Mouse (Mus musculus) layer of hippocampus, postnatal 36 days (tissue): ENCODE measurements around the gene Olfr311. TPM values are rescaled to one million over a fixed set of nuclear protein-coding genes. Genes with fewer than 3 reads are reported as not detected.
"Not testable (repeated sequence)": the region's sequence is repeated elsewhere in the genome, so short reads cannot be mapped to it uniquely, and the experiment has no call there.

Source experiments
- DNase-seq, 2 experiments: peaks; one replicate each; pipeline ENCODE4 v3.0.0; 2022
- total RNA-seq, 2 experiments: library from RNA; stranded (reverse); gene quantifications; 2 replicates each; pipeline ENCODE4 v1.2.3; 2021

Olfr311 gene
- total RNA-seq, result not detected

DNA sequence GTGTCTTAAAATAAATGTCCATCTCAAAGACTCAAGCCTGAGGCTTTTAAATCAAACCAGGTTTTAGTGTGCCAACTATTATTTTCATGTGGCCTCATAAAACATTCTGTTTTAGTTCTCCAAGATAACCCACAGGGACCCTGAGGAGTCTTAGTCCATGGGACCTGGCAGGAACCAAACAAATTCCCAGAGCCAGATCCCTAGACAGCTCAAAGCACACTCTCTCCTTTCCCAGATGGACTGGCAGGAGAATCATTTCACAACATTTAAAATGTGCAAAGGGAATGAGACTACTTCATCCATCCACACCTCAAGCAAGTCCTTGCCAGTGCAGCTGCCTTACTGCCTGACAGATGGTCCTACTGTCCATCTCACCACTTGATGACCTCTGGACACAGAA is at the start of gene Olfr311:
Gene Olfr311 (plus strand): TSS at position 301 of the 400 bp plus-strand sequence.
- DNase-seq, result not testable (repeated sequence)

DNA sequence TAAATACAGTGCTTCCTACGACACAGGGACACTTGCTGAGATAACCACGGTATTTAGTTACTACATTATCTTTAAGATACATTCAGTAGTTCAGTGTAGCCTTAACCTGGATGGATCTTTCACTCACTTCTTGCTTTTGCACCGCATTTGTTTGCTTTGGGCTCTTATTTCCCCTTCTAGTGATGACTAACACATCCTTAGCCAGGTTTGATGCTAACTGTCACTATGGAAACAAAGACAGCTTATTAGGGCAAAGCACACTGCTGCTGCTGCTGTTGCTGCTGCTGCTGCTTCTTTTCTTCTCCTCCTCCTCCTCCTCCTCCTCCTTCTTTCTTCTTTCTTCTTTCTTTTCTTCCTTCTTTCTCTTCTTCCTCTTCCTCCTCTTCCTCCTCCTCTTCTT is 49.5 kb upstream of the Olfr311 start:
- no peak for DNase-seq

GRCm38 (mm10) chr11:58790053-58790452 is 49.0 kb upstream of the Olfr311 start:
- DNase-seq, result no peak

DNA sequence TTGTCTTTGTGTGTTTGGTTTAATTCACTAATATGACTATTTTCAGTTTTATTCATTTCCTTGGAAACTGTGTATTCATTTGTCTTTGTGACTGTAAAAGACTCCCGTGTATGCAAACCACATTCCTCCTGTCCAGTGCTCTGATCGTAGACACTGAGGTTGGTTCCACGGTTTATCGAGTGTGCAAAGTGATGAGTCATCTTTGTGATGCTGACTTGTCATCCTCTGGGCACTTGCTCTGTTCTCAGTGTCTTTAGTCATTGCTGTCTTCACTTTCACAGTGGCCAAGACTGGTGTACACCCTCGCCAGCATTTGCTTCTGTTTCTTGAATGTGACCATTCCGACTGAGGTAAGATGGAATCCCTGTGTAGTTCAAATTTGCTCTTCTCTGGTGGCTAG is 48.4 kb upstream of the Olfr311 start:
- DNase-seq, result no peak

GRCm38 (mm10) chr11:58795856-58796255 is 43.2 kb upstream of the Olfr311 start:
- no peak for DNase-seq

- peak; percentile 66 to 71 for DNase-seq
Measured at GRCm38 (mm10) chr11:58796850-58797249, 42.2 kb upstream of the Olfr311 start.

- DNase-seq, result no peak
Measured at GRCm38 (mm10) chr11:58799747-58800146, 39.3 kb upstream of the Olfr311 start.

DNA sequence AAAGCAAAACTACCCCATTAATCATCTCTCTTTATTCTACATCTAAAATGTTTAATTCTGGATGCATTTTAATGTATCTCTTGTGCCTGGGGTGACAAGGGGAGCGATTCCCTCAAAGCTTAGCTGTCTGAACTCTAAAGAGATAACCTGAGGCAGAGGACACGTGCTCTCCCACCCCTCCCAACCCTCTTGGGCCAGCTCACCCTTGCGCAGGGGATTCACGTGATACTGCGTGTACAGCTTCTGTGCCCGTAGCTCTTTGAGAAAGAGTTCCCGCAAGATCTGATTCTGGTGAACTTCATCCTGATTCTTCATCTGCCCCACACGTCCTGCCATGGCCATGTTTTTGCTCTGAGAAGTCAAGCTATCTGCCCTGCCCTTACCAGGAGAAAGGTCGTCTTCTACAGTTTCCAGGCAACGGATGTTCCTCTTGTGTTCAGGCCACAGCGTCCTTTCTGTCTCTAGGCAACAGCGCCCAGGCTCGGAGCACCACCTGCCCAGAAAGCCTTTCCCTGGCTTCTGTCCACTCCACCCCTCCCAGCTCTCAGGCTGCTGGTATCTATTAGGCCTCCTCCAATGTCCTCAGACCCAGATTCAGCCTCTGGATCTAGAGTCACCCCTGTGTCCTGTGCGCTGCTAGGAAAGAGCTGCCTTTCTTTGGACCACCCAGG is 37.4 kb upstream of the Olfr311 start, which contains the start of gene Fam183b:
Gene Fam183b (minus strand): TSS at position 403 of the 671 bp plus-strand sequence.
- DNase-seq, result peak; percentile 39 to 48

GRCm38 (mm10) chr11:58803871-58804270 is 35.2 kb upstream of the Olfr311 start:
- DNase-seq, result no peak

DNA sequence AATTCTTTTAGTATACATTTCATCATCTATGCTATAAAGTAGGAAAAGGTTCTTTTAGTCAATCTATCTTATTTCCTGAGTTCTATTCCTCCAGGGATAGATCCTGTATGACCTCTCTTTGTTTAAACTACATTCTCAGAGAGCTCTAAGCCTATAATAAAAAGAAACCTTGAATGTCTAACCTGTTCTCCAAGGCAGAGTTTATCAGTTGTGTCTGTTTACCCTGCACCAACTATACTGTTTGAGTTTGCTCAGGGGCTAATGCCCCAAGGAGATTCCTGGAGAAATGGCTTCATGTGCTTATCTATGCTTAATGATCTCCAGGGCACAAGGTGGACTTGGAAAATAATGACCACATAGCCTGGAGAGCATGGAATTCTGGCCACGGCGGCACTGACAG is 34.7 kb upstream of the Olfr311 start:
- no peak for DNase-seq

DNA sequence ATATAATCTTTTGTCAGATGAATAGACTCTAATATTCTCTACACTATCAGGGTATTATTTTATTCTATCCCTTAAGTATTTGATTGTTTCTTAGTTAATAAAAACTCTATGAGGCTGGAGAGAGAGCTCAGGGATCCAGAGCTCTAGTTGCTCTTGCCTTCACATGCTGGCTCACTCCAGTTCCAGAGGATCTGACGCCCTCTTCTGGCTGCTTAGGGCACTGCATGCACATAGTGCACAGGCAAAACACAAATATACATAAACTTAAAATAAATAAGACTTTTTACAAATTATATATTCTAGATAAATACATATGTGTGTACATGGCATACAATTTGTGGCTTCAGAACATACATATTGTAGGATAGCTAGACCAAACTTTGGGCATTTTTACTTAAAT is 27.1 kb upstream of the Olfr311 start:
- DNase-seq, result no peak

GRCm38 (mm10) chr11:58814700-58815099 is 24.4 kb upstream of the Olfr311 start, which contains the start of gene Olfr313:
Gene Olfr313, plus strand, starts transcription at chr11:58815000.
- DNase-seq, result not testable (repeated sequence)

- no peak for DNase-seq
Measured at GRCm38 (mm10) chr11:58815676-58816075, 23.4 kb upstream of the Olfr311 start.

GRCm38 (mm10) chr11:58828937-58829336 is 10.1 kb upstream of the Olfr311 start, which contains the start of gene Olfr312:
Gene Olfr312, plus strand, starts transcription at chr11:58829237.
- not testable (repeated sequence) for DNase-seq

DNA sequence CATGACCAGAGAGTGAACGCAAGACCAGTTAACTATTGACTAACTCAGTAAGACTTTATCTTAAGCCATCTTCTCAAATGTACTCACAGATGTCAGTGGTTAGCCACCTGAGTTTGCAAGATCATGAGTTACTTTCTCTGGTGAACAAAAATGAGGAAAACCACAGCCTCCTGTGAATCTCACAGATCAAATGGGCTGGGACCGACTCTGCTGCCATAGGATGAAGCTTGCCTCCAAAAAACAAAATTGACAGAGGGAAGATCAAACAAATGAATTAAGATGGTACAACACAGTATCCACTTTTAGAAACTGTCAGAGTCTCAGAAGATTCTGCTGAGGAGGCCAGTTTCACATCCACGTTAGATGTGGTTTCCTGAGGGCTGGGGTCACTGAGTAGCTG is 9.3 kb upstream of the Olfr311 start:
- DNase-seq, result no peak

GRCm38 (mm10) chr11:58832541-58832940 is 6.5 kb upstream of the Olfr311 start:
- DNase-seq, result peak in 1 of 2 experiments; percentile 3

DNA sequence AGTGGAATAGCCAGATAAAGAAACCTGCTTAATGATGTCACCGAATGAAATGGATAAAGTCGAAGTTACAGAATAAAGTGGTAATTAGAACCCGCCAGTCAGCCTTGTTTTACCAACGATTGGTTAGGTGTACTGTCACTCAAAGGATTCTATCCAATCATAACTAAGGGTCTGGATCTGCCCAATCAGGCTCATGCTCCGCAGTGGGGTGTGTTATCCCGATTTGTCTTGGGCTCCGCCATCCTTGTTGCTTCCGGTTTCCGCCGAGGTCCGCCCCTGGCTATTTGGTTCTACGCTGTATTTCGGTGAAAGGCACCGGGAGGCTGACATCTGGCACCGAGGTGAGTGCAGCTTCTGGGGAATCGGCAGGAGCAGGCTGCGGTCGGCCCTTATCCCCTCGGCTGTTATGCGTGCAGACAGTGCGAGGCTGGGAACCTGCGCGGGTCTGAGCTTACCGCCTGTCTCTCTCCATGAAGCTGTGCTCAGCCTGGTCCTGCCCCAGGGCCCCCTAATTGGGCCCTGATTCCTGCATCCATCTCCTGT is 7.9 kb downstream of the Olfr311 start, which contains the start of gene Gm12258:
Gene Gm12258 (plus strand): TSS at position 240 of the 543 bp plus-strand sequence.
- DNase-seq, result peak; percentile 82 to 86

DNA sequence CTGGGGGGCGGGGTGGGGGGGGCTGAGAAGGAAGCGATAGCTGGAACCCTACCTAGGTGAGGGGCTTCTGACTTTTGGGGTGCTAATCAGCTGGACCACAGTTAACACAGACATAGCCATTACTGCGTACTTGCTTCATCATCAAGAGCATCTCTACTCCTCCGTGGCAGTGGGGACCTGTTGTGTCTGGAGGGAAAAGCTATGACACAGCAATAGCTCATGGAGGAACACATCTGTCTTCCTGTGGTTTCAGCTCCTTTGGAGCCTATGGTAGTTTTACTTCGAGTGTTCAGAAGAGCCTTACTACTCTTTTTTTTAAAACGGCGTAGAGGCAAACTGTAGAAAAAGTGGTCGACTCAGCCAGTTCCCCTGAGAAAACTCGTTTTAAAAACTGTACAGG is 8.6 kb downstream of the Olfr311 start:
- DNase-seq, result no peak

DNA sequence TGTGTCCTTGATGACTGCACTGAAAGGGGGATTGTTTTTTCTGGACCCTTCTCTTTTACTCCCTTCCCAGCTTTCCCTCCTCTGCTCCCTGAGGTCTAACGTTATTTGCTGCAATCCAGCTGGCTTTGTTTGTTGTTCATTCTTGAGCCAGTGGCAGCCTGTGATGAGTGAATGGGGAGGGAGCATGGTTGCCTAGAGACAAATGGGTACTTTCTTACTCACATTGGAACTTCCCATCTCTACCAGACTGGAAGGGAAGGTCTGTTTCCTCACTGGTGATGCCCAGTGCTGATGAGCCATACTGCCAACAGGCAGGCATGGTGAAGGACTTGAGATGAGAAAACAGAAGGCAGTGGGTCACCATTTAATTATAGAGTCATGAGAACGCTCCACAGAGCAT is 10.7 kb downstream of the Olfr311 start:
- no peak for DNase-seq

DNA sequence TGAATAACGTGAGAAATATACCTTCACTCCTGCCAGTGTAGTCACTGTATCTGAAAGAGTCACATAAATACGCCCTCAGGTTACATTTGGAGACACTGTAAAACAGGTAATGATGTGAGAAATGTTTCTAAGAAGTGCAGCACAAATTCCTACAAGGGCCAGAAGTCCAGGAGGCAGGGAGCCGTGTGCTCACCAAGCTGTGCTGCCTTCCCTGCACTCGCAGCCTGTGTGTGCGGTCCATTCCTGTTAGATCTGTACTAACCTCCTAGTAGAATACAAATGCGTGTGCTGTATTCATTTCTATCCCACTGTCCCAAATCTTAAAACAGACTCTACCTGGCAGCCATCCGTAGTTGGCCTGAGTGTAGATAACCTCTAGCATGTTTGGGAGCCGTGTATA is 21.7 kb downstream of the Olfr311 start:
- DNase-seq, result no peak

DNA sequence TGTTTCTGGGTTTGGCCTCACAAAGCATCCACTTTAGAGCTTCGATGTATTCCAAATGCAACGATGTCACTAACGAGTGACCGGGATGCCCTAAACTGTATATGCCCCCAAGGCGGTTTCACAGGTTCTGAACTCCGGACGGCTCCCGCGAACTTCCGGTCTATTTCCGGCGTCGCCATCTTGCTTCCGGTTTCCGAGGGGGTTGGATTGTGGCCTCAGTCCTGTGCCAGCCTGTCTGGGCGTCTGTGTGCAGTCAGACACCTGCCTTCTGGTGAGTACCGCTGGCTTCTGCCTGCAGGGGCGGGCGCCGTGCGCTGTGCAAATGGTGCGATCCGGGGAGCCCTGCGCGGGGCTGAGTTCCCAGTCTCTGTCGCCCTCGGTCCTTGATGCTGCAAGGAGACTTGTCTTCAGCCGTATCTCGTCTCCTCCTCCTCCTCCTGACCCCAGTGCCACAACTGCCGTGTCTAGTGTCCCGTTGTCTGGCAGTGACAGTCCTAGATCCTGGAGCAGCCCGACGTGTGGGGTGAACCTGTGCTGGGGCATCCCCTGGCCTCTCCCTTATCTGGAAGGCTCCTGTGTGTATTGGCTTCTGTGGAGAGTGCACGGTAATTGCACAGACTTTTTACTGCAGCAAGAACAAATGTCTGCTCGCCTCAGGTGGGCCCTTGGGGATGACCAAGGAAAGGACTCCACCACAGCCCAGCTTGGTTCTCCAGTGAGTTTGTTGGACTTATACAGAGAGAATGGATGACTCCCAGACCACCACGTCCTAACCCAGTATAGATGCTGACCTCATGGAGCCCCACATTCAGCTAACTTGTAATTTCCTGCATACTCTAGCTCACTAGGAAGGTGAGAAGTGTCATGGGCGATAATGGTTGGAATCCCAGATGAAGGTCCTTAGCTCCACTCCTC is 28.2 kb downstream of the Olfr311 start, which contains the start of gene 2810021J22Rik:
Gene 2810021J22Rik (plus strand): TSS at position 178 of the 915 bp plus-strand sequence.
- DNase-seq, result peak; percentile 82 to 83

- no peak for DNase-seq
Measured at GRCm38 (mm10) chr11:58867954-58868330, 28.9 kb downstream of the Olfr311 start.

- no peak for DNase-seq
Measured at GRCm38 (mm10) chr11:58870961-58871360, 31.9 kb downstream of the Olfr311 start.
